Comparison of ENCODE assay signal across 17 mouse cellular contexts in genomic region chr9:64688015-64688394, GRCm38 (mm10). TPM values are rescaled to one million over a fixed set of nuclear protein-coding genes. Genes with fewer than 3 reads are reported as not detected.
DNase-seq lines count a peak whose midpoint lies in the region; ATAC-seq and TF ChIP-seq lines count a peak whose summit lies in the region.
"Had no signal": no experiment of that assay in that cellular context is flagged by ENCODE, and none has a peak within 500 bp of the region (broad histone marks: within the 10 kb centered on the region; RNA-seq: fewer than 3 reads in every experiment).

No protein-coding gene starts in this region.

- no peaks in the 10 kb centered on the region for H3K36me3 ChIP-seq in intestine, embryonic 15.5 days
- no peaks in the 10 kb centered on the region for H3K36me3 ChIP-seq in intestine, postnatal 0 days (ENCODE audit: control insufficient read depth, insufficient read depth)
- H3K36me3 ChIP-seq in testis, adult 2 months (ENCODE audit: control insufficient read depth, insufficient read depth, low read length): no peaks in the 10 kb centered on the region
- H3K36me3 ChIP-seq in midbrain, embryonic 14.5 days (ENCODE audit: control insufficient read depth, insufficient read depth, low read length): no peaks in the 10 kb centered on the region
- H3K36me3 ChIP-seq: neural tube, embryonic 13.5 days had no signal

- no peak for TF ChIP-seq POLR2A in testis, adult 2 months (IDR thresholded peaks at IDR 0.05; ENCODE audit: control insufficient read depth, low read depth, low read length)

- WGBS in intestine, embryonic 15.5 days: 41% methylated on average over 1 of the region's 1 CpGs
- 48% methylated on average over 1 of the region's 1 CpGs for WGBS in intestine, postnatal 0 days
- 63% methylated on average over 1 of the region's 1 CpGs for WGBS in midbrain, embryonic 14.5 days

- no peaks in the 10 kb centered on the region for H3K9me3 ChIP-seq in intestine, embryonic 15.5 days
- no peaks in the 10 kb centered on the region for H3K9me3 ChIP-seq in intestine, postnatal 0 days (ENCODE audit: control insufficient read depth)
- no peaks in the 10 kb centered on the region for H3K9me3 ChIP-seq in midbrain, embryonic 14.5 days (ENCODE audit: control insufficient read depth, low read length)
- H3K9me3 ChIP-seq: neural tube, embryonic 13.5 days had no signal

- no peak overlapping the region for H3K27ac ChIP-seq in intestine, embryonic 15.5 days
- H3K27ac ChIP-seq in intestine, postnatal 0 days (ENCODE audit: low read depth, low read length): no peak overlapping the region
- no peak overlapping the region for H3K27ac ChIP-seq in testis, adult 2 months (ENCODE audit: control insufficient read depth, insufficient read depth, low read depth, low read length)
- no peak overlapping the region for H3K27ac ChIP-seq in midbrain, embryonic 14.5 days (replicated peaks; ENCODE audit: low read depth, low read length)
- H3K27ac ChIP-seq: hindbrain, embryonic 14.5 days; neural tube, embryonic 13.5 days had no signal

- TF ChIP-seq CTCF in intestine, postnatal 0 days (IDR thresholded peaks at IDR 0.05; ENCODE audit: low read depth): no peak
- TF ChIP-seq CTCF in testis, adult 2 months (IDR thresholded peaks at IDR 0.05; ENCODE audit: control insufficient read depth, insufficient read depth, insufficient replicate concordance, low read depth, low read length): no peak

- H3K9ac ChIP-seq in intestine, embryonic 15.5 days: no peak overlapping the region
- H3K9ac ChIP-seq in intestine, postnatal 0 days (ENCODE audit: low read depth, low read length): no peak overlapping the region
- no peak overlapping the region for H3K9ac ChIP-seq in midbrain, embryonic 14.5 days (replicated peaks; ENCODE audit: low read length)
- H3K9ac ChIP-seq: hindbrain, embryonic 14.5 days; liver, postnatal 0 days; neural tube, embryonic 13.5 days had no signal

- H3K27me3 ChIP-seq in intestine, embryonic 15.5 days (replicated peaks): no peaks in the 10 kb centered on the region
- no peaks in the 10 kb centered on the region for H3K27me3 ChIP-seq in intestine, postnatal 0 days (replicated peaks; ENCODE audit: control insufficient read depth, insufficient read depth, low read length)
- no peaks in the 10 kb centered on the region for H3K27me3 ChIP-seq in testis, adult 2 months (ENCODE audit: control insufficient read depth, insufficient read depth, low read length)
- no peaks in the 10 kb centered on the region for H3K27me3 ChIP-seq in midbrain, embryonic 14.5 days (ENCODE audit: control insufficient read depth, insufficient read depth, low read length)
- H3K27me3 ChIP-seq: neural tube, embryonic 13.5 days had no signal

- ATAC-seq in intestine, embryonic 15.5 days: 0 out of 2 replicates have a peak, but pooled peaks have one; percentile 24
- no peak for ATAC-seq in intestine, postnatal 0 days
- no peak for ATAC-seq in midbrain, embryonic 14.5 days (ENCODE audit: low FRiP score, low TSS enrichment)
- ATAC-seq: CD4-positive, CD25-positive, alpha-beta regulatory T cell, adult 4 months; liver, postnatal 0 days had no signal

- H3K4me3 ChIP-seq in intestine, embryonic 15.5 days (replicated peaks): no peak overlapping the region
- no peak overlapping the region for H3K4me3 ChIP-seq in intestine, postnatal 0 days (ENCODE audit: low read depth, low read length)
- peak overlapping the region; percentile 67 for H3K4me3 ChIP-seq in testis, adult 2 months (ENCODE audit: control insufficient read depth, low read depth, low read length)
- H3K4me3 ChIP-seq in midbrain, embryonic 14.5 days (replicated peaks; ENCODE audit: low read depth, low read length): no peak overlapping the region
- H3K4me3 ChIP-seq: neural tube, embryonic 13.5 days had no signal

- H3K4me2 ChIP-seq in intestine, embryonic 15.5 days (replicated peaks): no peak overlapping the region
- no peak overlapping the region for H3K4me2 ChIP-seq in intestine, postnatal 0 days (replicated peaks; ENCODE audit: low read depth)
- no peak overlapping the region for H3K4me2 ChIP-seq in midbrain, embryonic 14.5 days (ENCODE audit: low read length)
- H3K4me2 ChIP-seq: hindbrain, embryonic 14.5 days; neural tube, embryonic 13.5 days had no signal

- no peak for DNase-seq in testis, postnatal 14 days (ENCODE audit: low spot score)
- DNase-seq in brain, adult 2 months (ENCODE audit: low read depth, low spot score): peak; percentile 33
- no peak for DNase-seq in spleen, postnatal 10 days (ENCODE audit: low spot score in 2 of 2)
- no peak for DNase-seq in midbrain, embryonic 14.5 days
- DNase-seq: cerebellum, adult 11 months; cerebellum, postnatal 25 days; gastrocnemius, postnatal 25 days; kidney, adult 18-20 months; layer of hippocampus, adult 9-11 months; liver, postnatal 0 days; spleen, adult 18-20 months had no signal

- H3K4me1 ChIP-seq in intestine, embryonic 15.5 days (replicated peaks): 0 out of 2 replicates have a peak, but pooled peaks cover 7% of the 10 kb centered on the region
- no peaks in the 10 kb centered on the region for H3K4me1 ChIP-seq in intestine, postnatal 0 days (replicated peaks; ENCODE audit: control insufficient read depth, insufficient read depth, low read length)
- H3K4me1 ChIP-seq in testis, adult 2 months (ENCODE audit: control insufficient read depth, insufficient read depth, low read length): peaks cover 2% of the 10 kb centered on the region; the same call in 1 of the 2 replicates
- H3K4me1 ChIP-seq in midbrain, embryonic 14.5 days (ENCODE audit: control insufficient read depth, insufficient read depth, low read length): peaks cover 8% of the 10 kb centered on the region; the same call in 1 of the 2 replicates

RNA-seq across cellular contexts. Expression of gene Rab11a, which starts 49.6 kb away (rescaled TPM):
- 512 and 519 TPM in 2 replicates for polyA plus RNA-seq in intestine, embryonic 15.5 days (2015; fragmentation: Nextera tagmentation; extraction: Ambion mirVana)
- polyA plus RNA-seq in intestine, postnatal 0 days (2015; fragmentation: Nextera tagmentation; extraction: Ambion mirVana): 1,986 and 2,053 TPM in 2 replicates
- polyA plus RNA-seq in testis, adult 2 months (2012; rRNA removed): 113 and 127 TPM in 2 replicates
- 446 and 467 TPM in 2 replicates for polyA plus RNA-seq in midbrain, embryonic 14.5 days (2014; fragmentation: Nextera tagmentation; extraction: Ambion mirVana)
